Mouse (Mus musculus) liver, embryonic 16.5 days (tissue): ENCODE data around the gene Gpat2. TPM values are rescaled to one million over a fixed set of nuclear protein-coding genes. Genes with fewer than 3 reads are reported as not detected.

Experiments used
- ATAC-seq: fragments of 200-750 bp; cut with Nextera tagmentation; 2 replicates; pipeline ENCODE4 v1.8.0; 2017; ENCODE audit warnings: low read depth, mild to moderate bottlenecking, moderate number of reproducible peaks, moderate library complexity
- H3K27ac ChIP-seq: fragments of 300-500 bp; sonication (generic); 2 replicates; pipeline ENCODE4 v1.5.1; 2014; ENCODE audit warnings: mild to moderate bottlenecking, low read length
- H3K27me3 ChIP-seq: fragments of 300-500 bp; sonication (generic); 2 replicates; pipeline ENCODE4 v1.6.1; 2014; ENCODE audit warnings: low read depth, low read length, mixed read lengths; ENCODE audit not compliant: control insufficient read depth, insufficient read depth
- H3K36me3 ChIP-seq: fragments of 300-500 bp; sonication (generic); 2 replicates; pipeline ENCODE4 v1.6.1; 2014; ENCODE audit warnings: mild to moderate bottlenecking; ENCODE audit not compliant: control insufficient read depth, insufficient read depth
- H3K4me1 ChIP-seq: fragments of 300-500 bp; sonication (generic); 2 replicates; pipeline ENCODE4 v1.6.1; 2014; ENCODE audit warnings: low read depth, low read length, mixed read lengths; ENCODE audit not compliant: control insufficient read depth
- H3K4me2 ChIP-seq: fragments of 300-500 bp; sonication (generic); 2 replicates; pipeline ENCODE4 v1.6.1; 2014; ENCODE audit warnings: low read depth, low read length, mixed read lengths
- H3K4me3 ChIP-seq: fragments of 300-500 bp; sonication (generic); 2 replicates; pipeline ENCODE4 v1.5.1; 2014; ENCODE audit warnings: low read depth, mild to moderate bottlenecking, low read length
- H3K9ac ChIP-seq: fragments of 300-500 bp; sonication (generic); 2 replicates; pipeline ENCODE4 v1.6.1; 2014; ENCODE audit warnings: low read depth, low read length
- H3K9me3 ChIP-seq: fragments of 300-500 bp; sonication (generic); replicated peaks from 2 replicates; pipeline ENCODE4 v1.6.1; 2016; ENCODE audit warnings: low read length; ENCODE audit not compliant: control insufficient read depth
- WGBS: fragments of 180-500 bp; shearing (Covaris S2); extraction: QIAGEN DNeasy Blood & Tissue Kit; methylation state at CpG from one replicate; pipeline ENCODE4 v1.1.7; 2014; ENCODE audit not compliant: insufficient replicate concordance; 5-methylcytosine and 5-hydroxymethylcytosine counted together
- polyA plus RNA-seq: library from polyadenylated mRNA; unstranded; fragments of >200 nt; fragmentation: Nextera tagmentation; extraction: Ambion mirVana; gene quantifications from 2 replicates; pipeline ENCODE4 v1.2.1, GENCODE M21; 2015

The Gpat2 gene
- polyA plus RNA-seq, 1 experiment from 2014 or later: 0.38 TPM

DNA sequence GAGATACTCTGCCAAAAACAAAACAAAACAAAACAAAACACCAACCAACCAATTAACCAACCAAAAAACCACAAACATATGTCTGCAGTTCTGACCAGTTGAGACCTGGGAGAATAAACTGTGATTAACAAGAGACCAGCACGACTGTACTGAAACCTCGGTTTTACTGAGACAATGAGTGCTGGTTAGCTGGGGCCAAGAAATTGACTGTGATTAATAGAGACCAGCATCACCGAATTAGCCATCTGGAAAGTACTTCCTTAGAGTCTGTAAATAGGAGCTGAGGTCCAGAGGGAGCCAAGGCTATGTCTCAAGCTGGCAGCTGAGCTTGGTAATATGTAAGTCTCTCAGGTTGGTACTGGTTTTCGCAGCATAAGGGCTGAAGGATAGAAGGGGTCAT lies 34.2 kb upstream of the Gpat2 start:
- H3K27me3 ChIP-seq: no peaks in the 10 kb centered on the region
- 59% methylated on average over 4 of the region's 4 CpGs for WGBS
- H3K9me3 ChIP-seq: no peaks in the 10 kb centered on the region
- no peaks in the 10 kb centered on the region for H3K36me3 ChIP-seq
- no peaks in the 10 kb centered on the region for H3K4me1 ChIP-seq
- H3K4me3 ChIP-seq: no peak overlapping the region
- H3K27ac ChIP-seq: no peak overlapping the region
- no peak overlapping the region for H3K9ac ChIP-seq
- no peak for ATAC-seq
- H3K4me2 ChIP-seq: no peak overlapping the region

DNA sequence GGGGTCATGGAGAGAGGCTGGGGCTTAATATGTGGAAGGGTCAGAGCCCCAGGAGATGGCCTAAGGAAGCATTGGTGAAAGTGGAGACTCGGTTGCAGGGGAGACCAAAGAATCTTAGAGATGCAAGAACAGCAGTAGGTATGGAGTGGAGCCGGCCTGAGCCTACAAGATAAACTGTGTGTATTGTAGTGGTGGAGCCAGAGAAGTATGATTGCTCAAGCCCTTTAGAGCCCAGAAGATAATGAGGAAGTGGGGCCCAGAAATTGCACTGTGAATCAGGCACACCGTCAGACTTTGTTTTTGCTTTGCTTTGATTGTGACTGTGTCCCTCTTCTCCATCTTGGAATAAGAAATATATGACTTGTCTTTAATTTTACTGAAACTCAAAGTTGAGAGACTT lies 33.7 kb upstream of the Gpat2 start:
- Histone ChIP-seq H3K4me1 (no peaks in the 10 kb centered on the region), H3K27ac (no peak overlapping the region), H3K27me3 (no peaks in the 10 kb centered on the region), H3K36me3 (no peaks in the 10 kb centered on the region), H3K9me3 (no peaks in the 10 kb centered on the region), H3K9ac (no peak overlapping the region), H3K4me3 (no peak overlapping the region), H3K4me2 (no peak overlapping the region)
- no peak for ATAC-seq
- WGBS: 21% methylated on average over 3 of the region's 3 CpGs

GRCm38 (mm10) chr2:127394606-127395161 lies 30.3 kb upstream of the Gpat2 start:
- no peak overlapping the region for H3K4me2 ChIP-seq
- H3K9ac ChIP-seq: no peak overlapping the region
- H3K4me1 ChIP-seq: no peaks in the 10 kb centered on the region
- no peak overlapping the region for H3K4me3 ChIP-seq
- no peaks in the 10 kb centered on the region for H3K9me3 ChIP-seq
- H3K27ac ChIP-seq: no peak overlapping the region
- no peaks in the 10 kb centered on the region for H3K27me3 ChIP-seq
- H3K36me3 ChIP-seq: no peaks in the 10 kb centered on the region
- ATAC-seq: peak; percentile 28
- 70% methylated on average over 5 of the region's 5 CpGs for WGBS

GRCm38 (mm10) chr2:127398738-127399137 lies 26.3 kb upstream of the Gpat2 start:
- Histone ChIP-seq H3K4me1 (no peaks in the 10 kb centered on the region), H3K4me2 (no peak overlapping the region), H3K27me3 (no peaks in the 10 kb centered on the region), H3K9me3 (no peaks in the 10 kb centered on the region), H3K4me3 (no peak overlapping the region), H3K36me3 (no peaks in the 10 kb centered on the region), H3K27ac (no peak overlapping the region), H3K9ac (no peak overlapping the region)
- ATAC-seq: peak; percentile 78
- WGBS: 70% methylated on average over 7 of the region's 7 CpGs

- WGBS: 74% methylated on average over 6 of the region's 6 CpGs
- no peak overlapping the region for H3K4me2 ChIP-seq
- peak; percentile 19; the same call in 1 of the 2 replicates for ATAC-seq
Observed at GRCm38 (mm10) chr2:127411126-127411525, 13.9 kb upstream of the Gpat2 start.

DNA sequence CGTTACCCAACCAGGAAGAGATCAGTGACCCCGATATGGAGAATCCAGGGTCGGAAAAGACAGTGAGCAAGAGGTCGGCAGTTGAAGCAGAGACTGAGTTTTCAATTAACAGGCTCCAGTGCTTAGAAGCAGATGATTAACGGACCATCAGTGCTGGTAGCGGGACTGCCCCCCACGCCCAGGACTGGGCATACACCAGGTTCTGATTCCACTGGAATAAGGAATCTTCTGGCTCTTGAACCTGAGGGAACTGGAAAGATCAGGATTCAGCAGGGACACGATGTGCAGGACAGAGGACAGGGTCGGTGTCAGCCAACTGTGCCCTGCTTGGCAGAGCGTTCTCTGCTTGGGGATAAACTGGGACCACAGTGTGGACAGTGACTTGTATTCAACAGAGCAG lies 9.2 kb upstream of the Gpat2 start:
- Histone ChIP-seq H3K9me3 (no peaks in the 10 kb centered on the region), H3K36me3 (no peaks in the 10 kb centered on the region), H3K27me3 (no peaks in the 10 kb centered on the region; the same call in 1 of the 2 replicates), H3K4me3 (no peak overlapping the region), H3K27ac (no peak overlapping the region), H3K9ac (no peak overlapping the region), H3K4me1 (no peaks in the 10 kb centered on the region), H3K4me2 (no peak overlapping the region)
- ATAC-seq: no peak
- 56% methylated on average over 10 of the region's 10 CpGs for WGBS

More at GRCm38 (mm10) chr2:127411126-127411525, 13.9 kb upstream of the Gpat2 start:
- Histone ChIP-seq H3K36me3 (no peaks in the 10 kb centered on the region), H3K4me1 (no peaks in the 10 kb centered on the region), H3K9ac (no peak overlapping the region), H3K4me3 (no peak overlapping the region), H3K9me3 (no peaks in the 10 kb centered on the region), H3K27me3 (peaks cover 3% of the 10 kb centered on the region; the same call in 1 of the 2 replicates), H3K27ac (no peak overlapping the region)

- Histone ChIP-seq H3K9me3 (no peaks in the 10 kb centered on the region), H3K36me3 (no peaks in the 10 kb centered on the region), H3K4me1 (no peaks in the 10 kb centered on the region), H3K27ac (no peak overlapping the region), H3K27me3 (no peaks in the 10 kb centered on the region; the same call in 1 of the 2 replicates), H3K9ac (no peak overlapping the region), H3K4me2 (no peak overlapping the region), H3K4me3 (no peak overlapping the region)
- no peak for ATAC-seq
- WGBS: 39% methylated on average over 3 of the region's 3 CpGs
Observed at GRCm38 (mm10) chr2:127416706-127417105, 8.3 kb upstream of the Gpat2 start.

GRCm38 (mm10) chr2:127418266-127418970 lies 6.6 kb upstream of the Gpat2 start:
- 52% methylated on average over 10 of the region's 10 CpGs for WGBS
- no peak overlapping the region for H3K4me2 ChIP-seq
- H3K27ac ChIP-seq: no peak overlapping the region
- no peaks in the 10 kb centered on the region for H3K9me3 ChIP-seq
- no peaks in the 10 kb centered on the region; the same call in 1 of the 2 replicates for H3K27me3 ChIP-seq
- no peak overlapping the region for H3K9ac ChIP-seq
- ATAC-seq: no peak
- H3K36me3 ChIP-seq: no peaks in the 10 kb centered on the region
- no peaks in the 10 kb centered on the region for H3K4me1 ChIP-seq
- no peak overlapping the region for H3K4me3 ChIP-seq

- H3K4me2 ChIP-seq: no peak overlapping the region
- H3K4me1 ChIP-seq: peaks cover 18% of the 10 kb centered on the region
- H3K27me3 ChIP-seq: no peaks in the 10 kb centered on the region
- ATAC-seq: no peak
- no peak overlapping the region for H3K4me3 ChIP-seq
- no peaks in the 10 kb centered on the region for H3K9me3 ChIP-seq
- H3K36me3 ChIP-seq: 0 out of 2 replicates have a peak, but pooled peaks cover 3% of the 10 kb centered on the region
- 10% methylated on average over 3 of the region's 3 CpGs for WGBS
- no peak overlapping the region for H3K9ac ChIP-seq
- H3K27ac ChIP-seq: no peak overlapping the region
Observed at GRCm38 (mm10) chr2:127430238-127430637, 5.2 kb downstream of the Gpat2 start.
